Mouse (Mus musculus): ENCODE measurements at regions not wholly inside any gene's neighbourhood (a gene's known extent, or its start where the extent isn't known, plus 50 kb on each side); places are given as distances from the start of the nearest gene placed in this dataset.

Small RNA genes lying in the stretch of these regions (microRNA-seq; reads per million reads assigned to microRNA genes)
- gene Gm23064: 0 reads per million in 2 experiments

All from adrenal gland, adult 2 months (tissue).